Mouse (Mus musculus): ENCODE results near the gene Dapk2.
"Not testable (repeated sequence)": the region's sequence is repeated elsewhere in the genome, so short reads cannot be mapped to it uniquely, and the experiment has no call there.

Dapk2 gene

DNA sequence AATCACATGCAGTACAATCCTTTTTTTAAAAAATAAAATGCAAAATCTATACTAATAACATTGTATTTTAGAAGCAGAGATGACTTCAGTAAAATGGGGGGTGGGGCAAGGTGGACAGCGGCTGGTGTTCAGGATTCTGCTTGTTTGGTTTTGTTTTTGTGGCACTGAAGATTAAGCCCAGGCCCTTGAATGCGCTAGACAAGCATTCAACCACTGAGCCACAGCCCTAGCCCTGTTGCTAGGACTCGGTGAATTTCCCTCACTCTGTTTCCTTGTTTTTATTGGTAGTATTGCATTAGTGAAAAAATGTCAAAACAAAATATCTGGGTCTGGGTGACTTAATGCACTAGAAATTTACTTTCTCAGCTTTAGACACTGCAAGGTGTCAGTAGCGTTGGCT is 118.0 kb downstream of the Dapk2 start:
- no peak for DNase-seq (ENCODE audit: low spot score)

GRCm38 (mm10) chr9:66276697-66277385 is 118.8 kb downstream of the Dapk2 start:
- no peak for DNase-seq (ENCODE audit: low spot score)

- DNase-seq (ENCODE audit: low spot score), result no peak
These were observed 121.6 kb downstream of the Dapk2 start for GRCm38 (mm10) chr9:66279647-66280046.

- DNase-seq (ENCODE audit: low spot score), result no peak
These were observed 122.5 kb downstream of the Dapk2 start for GRCm38 (mm10) chr9:66280496-66280895.

DNA sequence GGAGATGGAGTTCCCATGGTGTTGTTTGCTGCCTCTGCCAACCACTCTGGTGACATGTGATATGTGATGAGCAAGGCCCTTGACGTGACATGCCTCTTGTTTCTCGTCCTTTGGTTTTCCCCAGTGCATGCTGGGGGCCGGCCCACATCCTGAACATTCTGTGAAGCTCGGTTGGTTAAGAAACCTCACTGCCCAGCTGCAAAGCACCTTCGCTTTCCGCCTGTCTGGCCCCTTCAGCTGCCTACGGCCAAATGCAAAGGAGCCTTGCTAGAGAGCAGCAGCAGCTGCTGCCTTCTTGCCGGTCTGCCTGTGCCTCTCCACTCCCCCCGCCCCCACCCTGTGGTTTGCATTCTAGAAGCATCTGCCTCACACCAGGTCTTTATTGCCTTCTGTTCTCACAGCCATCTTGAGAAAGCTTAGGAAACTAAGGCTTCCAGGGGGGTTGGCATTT is 123.5 kb downstream of the Dapk2 start:
- no peak for DNase-seq (ENCODE audit: low spot score)

- no peak for DNase-seq (ENCODE audit: low spot score)
These were observed 124.6 kb downstream of the Dapk2 start for GRCm38 (mm10) chr9:66282582-66282981.

DNA sequence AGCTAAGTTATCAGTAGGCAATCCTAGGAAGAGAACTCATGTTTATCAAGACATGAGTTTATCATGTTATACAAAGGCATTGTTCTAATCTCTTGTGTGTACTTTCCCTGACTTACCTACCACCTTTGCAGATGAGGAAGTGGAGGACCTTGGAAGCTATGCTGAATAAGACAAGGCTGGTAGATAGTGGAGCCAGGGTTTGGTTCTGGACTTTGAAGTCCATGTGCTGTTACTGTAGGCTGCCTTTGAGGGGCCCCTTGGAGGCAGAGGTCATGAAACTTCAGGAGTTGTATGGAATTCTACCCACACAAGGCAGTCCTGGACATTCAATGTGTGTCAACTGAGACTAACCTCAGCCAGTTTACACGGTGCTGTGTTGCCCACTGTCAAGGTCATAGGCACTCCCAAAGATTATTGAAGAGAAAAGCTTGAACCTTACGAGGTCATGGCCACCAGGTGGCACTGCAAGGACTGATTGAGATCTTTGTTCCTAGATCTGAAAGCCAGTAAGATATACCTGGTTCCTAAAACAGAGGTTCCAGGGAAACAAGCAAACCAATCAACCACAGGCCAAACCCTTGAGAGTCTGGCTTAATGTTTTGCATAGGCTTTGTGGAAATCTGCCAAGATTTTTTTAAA is 125.7 kb downstream of the Dapk2 start:
- DNase-seq (ENCODE audit: low spot score), result peak; percentile 78

DNA sequence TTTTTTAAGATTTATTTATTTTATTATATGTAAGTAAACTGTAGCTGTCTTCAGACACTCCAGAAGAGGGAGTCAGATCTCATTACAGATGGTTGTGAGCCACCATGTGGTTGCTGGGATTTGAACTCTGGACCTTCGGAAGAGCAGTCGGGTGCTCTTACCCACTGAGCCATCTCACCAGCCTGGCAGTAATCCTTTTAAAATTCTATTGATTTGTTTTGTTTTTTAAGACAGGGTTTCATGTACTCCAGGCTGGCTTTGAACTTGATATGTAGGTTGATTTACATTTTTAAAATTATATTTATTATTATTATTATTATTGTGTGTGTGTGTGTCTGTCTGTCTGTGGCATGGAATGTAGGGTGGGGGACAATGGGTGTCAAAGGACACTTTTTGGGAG is 127.2 kb downstream of the Dapk2 start:
- DNase-seq (ENCODE audit: low spot score), result not testable (repeated sequence)

DNA sequence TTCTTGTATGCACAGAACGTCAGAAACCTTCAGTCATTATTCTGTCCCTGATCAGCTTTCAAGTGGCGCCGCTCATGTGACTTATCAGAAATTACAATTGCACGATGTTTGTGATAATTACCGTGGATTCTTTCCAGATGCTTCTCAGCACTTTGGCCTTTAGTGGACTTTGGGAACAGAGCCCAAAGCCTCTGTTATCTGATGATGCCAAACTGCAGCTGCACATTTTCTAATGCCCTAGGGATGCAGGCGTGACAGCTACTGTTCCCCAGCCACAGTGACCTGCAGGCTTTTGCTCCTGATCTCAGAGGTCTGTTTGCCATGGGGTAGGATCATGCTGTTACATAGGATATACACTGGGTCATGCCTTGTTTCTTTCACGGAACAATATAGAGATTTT is 127.9 kb downstream of the Dapk2 start:
- DNase-seq (ENCODE audit: low spot score), result no peak

DNA sequence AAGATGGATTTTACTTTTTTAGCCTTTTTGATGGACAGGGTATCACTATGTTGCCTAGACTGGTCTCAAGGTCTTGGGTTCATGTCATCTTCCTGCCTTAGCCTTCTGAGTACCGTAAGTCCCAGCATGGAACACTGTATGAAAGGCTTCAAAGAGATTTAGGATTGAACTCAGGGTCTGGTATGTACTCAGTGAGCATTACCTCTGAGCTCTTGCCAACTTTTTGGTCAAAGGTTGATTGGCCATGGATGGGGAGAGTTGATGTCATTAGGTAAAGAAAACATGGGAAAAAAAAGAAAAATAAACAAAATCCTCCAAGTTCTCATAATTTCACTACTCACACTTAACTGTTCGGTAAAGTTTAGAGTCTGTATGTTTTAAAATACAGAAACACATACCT is 132.7 kb downstream of the Dapk2 start:
- DNase-seq (ENCODE audit: low spot score), result no peak

- DNase-seq (ENCODE audit: low spot score), result no peak
These were observed 135.3 kb downstream of the Dapk2 start for GRCm38 (mm10) chr9:66293319-66293718.

GRCm38 (mm10) chr9:66294227-66294626 is 136.2 kb downstream of the Dapk2 start:
- no peak for DNase-seq (ENCODE audit: low spot score)

GRCm38 (mm10) chr9:66294980-66295410 is 137.0 kb downstream of the Dapk2 start:
- no peak for DNase-seq (ENCODE audit: low spot score)

DNA sequence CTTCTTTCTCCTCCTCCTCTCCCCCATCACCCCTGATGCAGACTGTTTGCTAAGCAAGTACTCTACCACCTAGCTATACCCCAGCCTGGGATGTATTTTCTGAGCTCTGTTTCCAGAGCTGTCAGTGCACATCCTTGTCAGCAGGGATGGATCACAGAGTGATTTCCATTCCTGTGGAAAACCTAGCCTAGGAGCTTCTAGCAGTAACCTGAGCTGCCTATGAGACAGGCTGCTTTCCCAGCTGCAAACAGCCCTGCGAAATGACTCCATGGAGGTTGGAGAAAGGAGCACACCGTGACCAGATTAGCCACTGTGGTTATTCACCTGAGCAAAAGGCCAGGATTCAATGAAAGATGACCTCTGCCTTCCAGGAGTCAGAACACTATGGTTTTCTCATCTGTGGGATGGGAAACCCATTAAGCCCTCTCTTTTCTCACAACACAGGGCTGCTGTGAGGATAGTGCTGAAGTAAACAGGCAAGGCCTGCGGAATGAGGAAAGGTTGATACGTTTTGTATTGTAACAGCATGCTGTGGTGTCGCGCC is 137.6 kb downstream of the Dapk2 start:
- no peak for DNase-seq (ENCODE audit: low spot score)

GRCm38 (mm10) chr9:66298783-66299182 is 140.8 kb downstream of the Dapk2 start:
- DNase-seq (ENCODE audit: low spot score), result no peak

DNA sequence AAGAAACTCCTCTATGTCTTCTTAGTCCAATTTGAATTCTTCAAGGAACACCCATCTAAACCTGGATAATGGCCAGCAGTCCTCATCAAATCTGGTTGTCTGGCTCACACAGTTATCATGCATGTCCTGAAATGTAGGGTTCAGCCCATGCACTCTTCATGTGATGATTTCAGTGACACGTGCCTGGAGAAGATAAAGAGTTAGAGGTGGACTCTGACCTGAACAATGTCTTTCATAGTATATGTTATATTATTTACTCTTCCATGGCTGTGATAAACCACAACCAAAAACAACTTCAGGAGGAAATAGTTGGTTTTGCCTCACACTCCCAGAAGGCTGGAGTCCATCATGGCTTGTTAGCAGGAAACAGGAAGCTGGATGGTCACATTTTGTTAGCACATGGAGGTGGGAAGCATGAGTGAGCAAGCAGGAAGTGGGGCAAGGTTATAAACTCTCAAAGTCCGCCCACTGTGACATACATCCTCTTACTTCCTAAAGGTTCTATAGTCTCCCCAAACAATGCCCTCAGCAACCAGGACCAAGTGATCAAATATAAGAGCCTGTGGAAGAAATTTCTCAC is 142.5 kb downstream of the Dapk2 start:
- DNase-seq (ENCODE audit: low spot score), result no peak

DNA sequence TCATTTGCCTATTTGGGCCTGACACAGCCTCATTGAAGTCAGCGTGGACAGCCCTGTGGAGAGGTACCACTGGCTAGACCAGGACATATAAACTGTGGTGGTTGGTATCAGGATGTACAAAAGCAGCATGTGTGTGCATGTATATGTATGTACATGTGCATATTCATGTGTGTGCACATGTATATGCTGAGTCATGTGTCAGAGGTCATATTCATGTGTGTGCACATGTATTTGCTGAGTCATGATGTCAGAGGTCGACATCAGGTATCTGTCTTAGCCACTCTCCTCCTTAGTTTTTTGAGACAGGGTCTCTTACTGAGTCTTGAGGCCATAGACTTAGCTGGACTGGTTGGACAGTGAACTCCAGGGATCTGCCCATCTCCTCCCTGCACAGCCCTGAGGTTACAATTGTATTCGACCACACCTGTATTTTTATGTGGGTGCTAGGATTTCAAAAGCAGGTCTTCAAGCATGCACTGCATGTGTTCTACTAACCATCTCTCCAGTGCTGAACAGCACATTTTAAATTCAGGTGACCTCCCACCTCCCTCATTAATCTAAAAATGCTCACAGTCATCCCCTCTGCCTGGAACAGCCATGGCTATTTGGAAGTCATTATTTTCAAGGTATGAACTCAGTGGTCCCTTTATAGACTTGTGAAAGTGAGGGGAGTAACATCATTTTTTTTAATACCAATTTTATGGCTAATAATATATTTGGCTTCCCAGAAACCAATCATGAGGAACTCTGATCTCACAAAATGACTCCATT is 146.5 kb downstream of the Dapk2 start:
- no peak for DNase-seq (ENCODE audit: low spot score)

GRCm38 (mm10) chr9:66305121-66306112 is 147.4 kb downstream of the Dapk2 start:
- DNase-seq (ENCODE audit: low spot score), result peak; percentile 77

DNA sequence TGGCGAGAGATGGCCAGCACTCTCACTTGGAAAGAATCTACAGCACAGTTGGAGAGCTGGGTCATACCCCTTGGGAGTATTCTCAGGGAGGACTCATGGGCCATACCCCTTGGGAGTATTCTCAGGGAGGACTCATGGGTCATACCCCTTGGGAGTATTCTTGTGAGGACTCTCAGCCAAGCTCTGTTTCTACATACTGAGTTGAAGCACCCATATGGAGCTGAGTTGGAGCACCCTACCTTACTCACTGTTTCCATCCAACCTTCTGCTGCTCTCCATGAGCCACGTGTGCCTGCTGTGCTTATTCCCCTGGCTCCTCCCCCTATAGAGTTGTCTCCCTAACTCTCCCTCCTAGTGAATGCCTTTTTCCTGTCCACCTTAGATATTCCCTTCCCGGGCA is 148.4 kb downstream of the Dapk2 start:
- no peak for DNase-seq (ENCODE audit: low spot score)

- no peak for DNase-seq (ENCODE audit: low spot score)
These were observed 149.3 kb downstream of the Dapk2 start for GRCm38 (mm10) chr9:66307341-66307740.

DNA sequence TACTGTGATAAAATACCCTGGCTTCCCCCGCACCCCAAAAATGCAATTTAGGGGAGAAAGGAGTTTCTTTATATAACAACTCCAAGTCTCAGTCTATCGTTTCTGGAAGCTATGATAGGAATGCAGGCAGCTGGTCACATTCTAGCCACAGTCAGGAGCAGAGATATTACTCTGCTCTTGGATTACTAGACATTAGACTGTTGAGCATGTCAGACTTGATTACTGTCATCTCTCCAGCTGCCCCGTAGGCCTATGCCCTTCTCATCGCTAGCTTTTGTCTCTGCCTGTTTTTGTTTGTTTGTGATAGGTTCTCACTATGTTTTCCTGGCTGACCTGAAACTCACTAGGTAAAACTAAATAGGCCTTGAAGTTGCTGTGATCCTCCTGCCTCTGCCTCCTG is 150.7 kb downstream of the Dapk2 start:
- no peak for DNase-seq (ENCODE audit: low spot score)

Measured in layer of hippocampus, adult 11-12 months (tissue).